Mouse (Mus musculus) kidney, adult 11 months (tissue): Measurements from ENCODE around the gene Mtln.

Experiments
- DNase-seq: peaks from one replicate; pipeline ENCODE4 v3.0.0; 2022

Gene Mtln

GRCm38 (mm10) chr2:127791919-127792603 lies at the start of gene Mtln:
TSS of gene Mtln (minus strand) at chr2:127792488.
- peak; percentile 89 for DNase-seq

GRCm38 (mm10) chr2:127841402-127841801 lies 49.1 kb upstream of the Mtln start:
- DNase-seq: no peak

- DNase-seq: no peak
These were observed 47.1 kb upstream of the Mtln start for GRCm38 (mm10) chr2:127839425-127839824.

DNA sequence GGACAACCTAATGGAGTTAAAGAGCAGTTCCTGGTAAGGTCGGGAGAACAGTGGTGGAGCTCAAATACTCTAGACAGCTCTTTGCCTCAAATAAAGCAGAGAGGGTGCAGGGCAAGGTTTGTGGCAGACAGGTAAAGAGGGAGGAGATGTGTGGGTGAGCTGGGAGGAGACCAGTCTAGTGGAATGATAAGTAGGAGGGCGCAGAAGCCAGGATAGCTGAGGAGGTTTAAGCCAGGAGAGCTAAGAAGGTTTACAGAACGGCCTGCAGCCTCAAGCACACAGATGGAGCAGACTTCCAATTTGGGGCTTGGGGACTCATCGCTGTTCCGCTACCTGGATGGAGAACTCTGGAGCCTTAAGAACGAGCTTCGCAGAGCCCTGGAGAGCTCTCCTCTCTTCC lies 46.3 kb upstream of the Mtln start, which contains the start of gene Acoxl:
Acoxl (plus strand) TSS at position 301 of the 400 bp plus-strand sequence.
- no peak for DNase-seq

- DNase-seq: no peak
These were observed 40.5 kb upstream of the Mtln start for GRCm38 (mm10) chr2:127832833-127833190.

DNA sequence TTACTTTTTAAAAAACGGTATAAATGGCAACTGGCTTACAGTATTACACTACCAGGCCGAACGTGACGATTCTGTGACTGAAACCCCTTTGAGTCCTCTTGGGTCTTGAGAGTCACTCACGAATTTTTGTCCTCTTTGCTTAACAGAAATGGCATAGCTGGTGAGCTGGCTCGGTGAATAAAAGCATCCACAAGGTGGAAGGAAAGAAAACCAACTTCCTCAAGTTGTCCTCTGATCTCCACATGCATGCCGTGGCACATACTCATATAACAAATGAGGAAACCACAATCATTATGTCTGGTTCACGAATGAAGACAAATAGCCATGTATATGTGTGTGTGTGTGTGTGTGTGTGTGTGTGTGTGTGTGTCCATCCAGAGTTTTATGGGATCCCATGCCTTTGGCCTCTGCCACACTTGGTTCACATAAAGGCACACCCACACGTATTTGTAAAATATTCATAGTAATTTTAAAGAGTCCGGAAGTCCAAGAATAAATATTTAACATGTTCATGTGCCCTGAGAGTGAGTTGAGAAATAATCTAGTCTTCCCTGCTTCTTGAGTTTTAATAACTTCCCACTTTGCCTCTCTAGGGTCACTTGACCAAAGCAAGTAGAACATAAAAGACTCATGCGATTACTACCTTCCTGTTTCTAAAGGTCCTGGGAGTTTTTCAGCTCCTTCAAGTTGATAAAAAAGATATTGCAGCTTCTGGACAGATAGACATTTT lies 40.0 kb upstream of the Mtln start:
- DNase-seq: no peak

- DNase-seq: peak; percentile 90
These were observed 39.3 kb upstream of the Mtln start, which contains the start of gene Bub1 for GRCm38 (mm10) chr2:127831401-127832102. TSS of gene Bub1 (minus strand) at chr2:127831865.

GRCm38 (mm10) chr2:127789651-127790270 lies 2.5 kb downstream of the Mtln start:
- no peak for DNase-seq

DNA sequence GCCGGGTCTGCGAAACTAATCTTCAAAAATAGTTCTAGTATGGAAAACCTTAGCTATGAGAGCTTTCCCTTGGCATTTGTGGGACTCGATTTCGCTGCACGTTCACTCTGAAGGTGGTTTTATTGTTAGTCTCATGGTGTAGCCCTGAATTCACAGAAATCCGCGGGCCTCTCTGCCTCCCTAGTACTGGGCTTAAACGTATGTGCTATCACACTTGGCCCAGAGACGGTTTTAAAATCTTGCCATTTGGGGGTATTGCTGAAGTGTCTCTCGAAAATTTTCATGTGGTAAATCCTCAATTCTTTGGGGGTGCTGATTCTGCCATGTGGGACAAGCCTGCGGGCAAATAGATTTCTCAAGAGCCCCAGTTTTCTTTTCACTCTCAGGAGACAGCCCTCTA lies 3.1 kb downstream of the Mtln start:
- DNase-seq: no peak

GRCm38 (mm10) chr2:127788440-127789116 lies 3.7 kb downstream of the Mtln start, which contains the start of gene Nphp1:
TSS of gene Nphp1 (minus strand) at chr2:127788897.
- DNase-seq: peak; percentile 80

GRCm38 (mm10) chr2:127787226-127787625 lies 5.1 kb downstream of the Mtln start:
- DNase-seq: no peak

DNA sequence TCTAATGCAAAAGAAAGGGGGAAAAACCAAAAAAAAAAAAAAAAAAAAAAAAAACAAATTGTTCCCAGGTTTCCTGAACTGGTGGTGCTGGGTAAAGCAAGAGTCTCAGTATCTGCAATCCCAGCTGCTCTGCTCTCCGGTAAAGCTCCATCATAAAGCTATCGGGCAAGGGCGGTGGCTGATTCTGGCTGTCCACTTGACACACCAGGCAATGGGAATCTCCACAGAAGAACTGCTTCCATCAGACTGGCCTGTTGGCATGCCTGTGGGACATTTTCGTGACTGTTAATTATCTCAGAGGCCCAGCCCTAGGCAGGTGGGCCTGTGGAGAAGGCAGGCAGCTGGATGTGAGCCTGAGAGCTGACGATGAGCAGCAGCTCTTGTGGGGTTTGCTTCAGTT lies 13.8 kb downstream of the Mtln start:
- DNase-seq: no peak

DNA sequence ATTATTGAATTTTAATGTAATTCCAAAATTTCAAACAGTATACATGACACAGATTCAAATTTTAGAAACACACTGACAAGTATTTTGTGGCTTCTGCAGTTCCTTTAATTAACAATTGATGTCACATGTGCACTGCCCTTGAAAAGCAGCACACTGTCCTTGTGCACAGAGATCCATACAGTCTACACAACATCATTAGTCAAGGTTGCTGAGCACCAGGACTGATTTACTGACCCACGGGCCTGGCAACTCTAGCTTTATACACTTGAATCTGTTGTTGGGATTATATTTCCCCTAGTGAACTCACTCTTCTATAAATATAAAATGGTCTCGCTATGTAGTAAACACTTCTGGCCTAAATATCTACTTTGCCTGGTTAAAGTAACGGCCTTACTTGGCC lies 17.3 kb downstream of the Mtln start:
- no peak for DNase-seq

GRCm38 (mm10) chr2:127774578-127774941 lies 17.7 kb downstream of the Mtln start:
- no peak for DNase-seq

DNA sequence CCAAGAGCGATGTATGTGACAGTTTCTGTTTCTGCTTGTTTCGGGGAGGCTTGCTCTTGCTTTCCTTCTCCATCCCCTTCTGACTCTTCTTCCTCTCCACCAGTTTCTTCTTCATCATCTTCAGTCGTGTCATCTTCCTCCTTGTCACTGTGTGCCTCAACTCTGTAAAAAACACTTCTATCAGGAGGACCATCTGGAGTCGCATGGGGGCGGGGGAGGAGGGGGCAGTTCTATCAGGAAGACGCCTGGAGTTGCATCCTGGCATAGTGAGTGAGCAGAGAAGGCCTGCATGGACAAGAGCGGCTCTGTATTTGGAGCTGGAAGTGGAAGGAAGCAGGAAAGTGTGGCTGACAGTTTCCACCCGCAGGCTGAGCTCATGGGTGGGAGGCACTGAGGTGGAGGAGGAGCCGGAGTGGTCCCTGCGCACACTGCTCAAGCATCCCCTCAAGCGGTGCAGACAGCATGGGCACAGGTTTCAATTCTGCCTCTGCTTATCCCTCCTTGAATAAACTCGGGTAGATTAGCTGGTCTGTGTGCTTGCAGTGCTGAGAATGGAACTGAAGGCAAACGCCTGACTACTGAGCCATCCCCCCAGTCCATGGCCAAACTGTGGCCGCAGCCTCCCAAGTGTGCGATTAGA lies 18.2 kb downstream of the Mtln start:
- DNase-seq: no peak

DNA sequence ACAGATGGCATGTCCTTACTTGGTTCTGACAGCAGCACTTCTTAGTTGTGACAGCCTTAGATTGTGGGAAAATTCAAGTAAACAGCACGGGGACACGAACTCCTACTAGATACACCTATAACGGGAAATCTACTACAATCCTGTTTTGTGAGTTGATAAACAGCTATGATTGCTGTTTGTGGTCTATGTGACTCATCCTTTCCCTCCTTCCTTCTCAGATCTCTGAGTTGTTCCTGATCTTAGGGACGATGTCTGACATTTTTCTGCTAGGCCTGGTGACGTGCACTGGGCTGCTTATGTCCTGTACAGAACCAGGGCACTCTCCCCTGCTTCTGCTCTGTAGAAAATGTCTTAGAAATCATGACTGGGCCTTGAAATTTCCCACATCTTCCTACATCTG lies 30.7 kb downstream of the Mtln start:
- DNase-seq: no peak

GRCm38 (mm10) chr2:127760429-127761000 lies 31.8 kb downstream of the Mtln start:
- DNase-seq: no peak

DNA sequence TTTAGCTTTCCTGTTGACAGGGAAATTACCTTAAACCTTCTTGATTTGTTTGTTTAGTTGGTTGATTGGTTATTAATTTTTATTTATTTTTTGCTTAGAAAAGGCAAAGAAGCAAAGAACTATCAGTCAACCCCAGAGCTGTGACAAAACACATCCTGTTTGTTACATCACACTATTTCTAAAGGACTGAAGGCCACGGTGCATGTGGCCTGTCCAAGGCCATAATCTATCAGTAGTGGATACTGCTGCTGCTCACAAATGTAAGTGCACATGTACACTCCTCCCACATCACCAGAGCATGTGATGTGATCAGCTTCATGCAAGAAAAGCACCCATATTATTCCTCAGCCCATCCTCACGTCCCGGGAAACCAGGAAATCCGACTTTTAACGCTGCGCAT lies 32.3 kb downstream of the Mtln start:
- no peak for DNase-seq

GRCm38 (mm10) chr2:127759157-127759880 lies 33.0 kb downstream of the Mtln start:
- no peak for DNase-seq

- DNase-seq: no peak
These were observed 35.1 kb downstream of the Mtln start for GRCm38 (mm10) chr2:127757171-127757570.

DNA sequence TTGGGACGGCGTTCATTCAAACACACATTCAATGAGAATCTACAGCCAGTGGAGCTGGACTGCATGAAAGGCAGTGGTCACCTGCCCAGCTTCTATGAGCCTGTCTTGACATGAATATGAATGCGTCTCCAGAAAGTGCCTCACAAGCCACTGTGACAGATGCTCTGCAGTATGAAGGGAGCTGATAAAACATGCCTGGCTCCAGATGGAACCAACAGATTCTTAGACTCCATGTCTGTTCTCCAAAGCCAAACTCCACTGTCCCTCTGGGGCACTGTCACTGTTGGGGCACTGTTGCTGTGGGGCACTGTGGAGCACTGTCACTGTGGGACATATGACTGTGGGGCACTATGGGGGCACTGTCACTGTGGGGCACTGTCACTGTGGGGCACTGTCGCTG lies 38.2 kb downstream of the Mtln start:
- no peak for DNase-seq
